Mouse (Mus musculus) thymus, adult 2 months (tissue): Measurements from ENCODE around the gene Chrdl2.

Experiments used
- CTCF ChIP-seq: fragments of 200-500 bp; IDR thresholded peaks from 2 replicates; pipeline ENCODE4 v1.5.1; 2012; ENCODE audit warnings: mild to moderate bottlenecking, control low read depth, low read length, moderate library complexity, borderline replicate concordance; ENCODE audit not compliant: control insufficient read depth, poor library complexity, insufficient read depth; ENCODE audit errors: extremely low read depth
- POLR2A ChIP-seq: fragments of 200-500 bp; IDR thresholded peaks from 2 replicates; pipeline ENCODE4 v1.6.1; 2012; ENCODE audit warnings: mild to moderate bottlenecking, low read length, control low read depth, moderate library complexity; ENCODE audit not compliant: control insufficient read depth, poor library complexity, insufficient read depth; ENCODE audit errors: extremely low read depth

DNA sequence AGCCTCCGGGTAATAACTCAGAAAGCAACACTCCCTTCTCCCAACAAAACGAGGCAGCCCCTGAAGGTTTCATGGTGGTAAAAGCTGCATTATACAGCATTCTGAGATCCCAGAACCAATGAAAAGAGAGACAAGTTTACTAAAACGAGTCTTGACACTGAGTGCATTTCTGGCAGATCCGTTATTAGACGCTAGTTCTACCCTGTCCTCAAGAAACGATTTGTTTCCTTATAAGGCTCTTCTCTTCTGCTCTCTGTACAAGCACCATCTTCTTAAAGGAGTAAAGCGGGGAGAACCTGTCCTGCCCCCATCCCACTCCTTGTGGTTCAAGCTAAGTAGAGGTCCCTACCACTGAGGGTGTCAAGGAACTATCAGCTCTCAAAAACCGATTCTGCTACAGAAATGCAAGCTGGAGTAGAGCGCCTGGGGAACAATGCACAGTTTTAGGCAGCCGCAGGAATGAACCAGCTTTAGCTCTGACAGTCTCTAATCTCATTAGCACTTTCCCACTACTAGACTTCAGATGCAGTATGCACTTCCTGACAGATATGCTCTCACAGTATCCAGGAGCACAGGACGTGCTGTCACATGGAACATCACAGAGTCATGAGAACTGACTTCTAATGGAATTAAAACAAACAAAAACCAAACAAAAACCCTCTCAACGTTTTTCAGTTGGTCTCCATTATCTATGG lies 74.3 kb downstream of the Chrdl2 start:
- no peak for TF ChIP-seq CTCF
- no peak for TF ChIP-seq POLR2A
